Mouse (Mus musculus): ENCODE data around the gene Itgal. TPM values are rescaled to one million over a fixed set of nuclear protein-coding genes. Genes with fewer than 3 reads are reported as not detected.

Gene Itgal
- polyA plus RNA-seq, 1 experiment from 2014 or later = 0.17 TPM

- ATAC-seq (ENCODE audit: low FRiP score, low read depth) = no peak
- H3K27me3 ChIP-seq = no peaks in the 10 kb centered on the region
- WGBS = 98% methylated on average over 3 of the region's 3 CpGs
Observed at GRCm38 (mm10) chr7:127263526-127263925, 32.5 kb upstream of the Itgal start.

GRCm38 (mm10) chr7:127270256-127270655, 25.8 kb upstream of the Itgal start:
- Histone ChIP-seq H3K9me3 (no peaks in the 10 kb centered on the region), H3K9ac (no peak overlapping the region), H3K27me3 (no peaks in the 10 kb centered on the region), H3K4me3 (no peak overlapping the region), H3K36me3 (peaks cover 28% of the 10 kb centered on the region), H3K4me1 (replicated peaks) (peaks cover 25% of the 10 kb centered on the region), H3K27ac (replicated peaks) (no peak overlapping the region), H3K4me2 (no peak overlapping the region)
- ATAC-seq (ENCODE audit: low FRiP score, low read depth) = no peak
- 92% methylated on average over 2 of the region's 2 CpGs for WGBS

More at GRCm38 (mm10) chr7:127263526-127263925, 32.5 kb upstream of the Itgal start:
- peaks cover 4% of the 10 kb centered on the region for H3K36me3 ChIP-seq
- H3K4me2 ChIP-seq = no peak overlapping the region
- H3K4me1 ChIP-seq (replicated peaks) = peaks cover 19% of the 10 kb centered on the region
- H3K4me3 ChIP-seq = no peak overlapping the region
- no peaks in the 10 kb centered on the region for H3K9me3 ChIP-seq
- H3K27ac ChIP-seq (replicated peaks) = no peak overlapping the region
- no peak overlapping the region for H3K9ac ChIP-seq

GRCm38 (mm10) chr7:127270666-127271065, 25.4 kb upstream of the Itgal start:
- peaks cover 28% of the 10 kb centered on the region for H3K36me3 ChIP-seq
- no peak overlapping the region for H3K27ac ChIP-seq (replicated peaks)
- 93% methylated on average over 5 of the region's 5 CpGs for WGBS
- H3K27me3 ChIP-seq = no peaks in the 10 kb centered on the region
- no peaks in the 10 kb centered on the region for H3K9me3 ChIP-seq
- ATAC-seq (ENCODE audit: low FRiP score, low read depth) = no peak
- no peak overlapping the region for H3K4me2 ChIP-seq
- H3K4me3 ChIP-seq = no peak overlapping the region
- peaks cover 25% of the 10 kb centered on the region for H3K4me1 ChIP-seq (replicated peaks)
- H3K9ac ChIP-seq = no peak overlapping the region

GRCm38 (mm10) chr7:127271093-127271492, 25.0 kb upstream of the Itgal start:
- Histone ChIP-seq H3K36me3 (peaks cover 28% of the 10 kb centered on the region), H3K4me2 (no peak overlapping the region), H3K9me3 (no peaks in the 10 kb centered on the region), H3K4me1 (replicated peaks) (peaks cover 25% of the 10 kb centered on the region), H3K4me3 (no peak overlapping the region), H3K27ac (replicated peaks) (no peak overlapping the region), H3K27me3 (no peaks in the 10 kb centered on the region), H3K9ac (no peak overlapping the region)
- 98% methylated on average over 4 of the region's 4 CpGs for WGBS
- no peak for ATAC-seq (ENCODE audit: low FRiP score, low read depth)

- no peaks in the 10 kb centered on the region for H3K9me3 ChIP-seq
- no peaks in the 10 kb centered on the region for H3K27me3 ChIP-seq
- H3K36me3 ChIP-seq = peaks cover 28% of the 10 kb centered on the region
- peak overlapping the region; percentile 97 for H3K4me3 ChIP-seq
- H3K27ac ChIP-seq (replicated peaks) = no peak overlapping the region
- 87% methylated on average over 15 of the region's 15 CpGs for WGBS
- no peak for ATAC-seq (ENCODE audit: low FRiP score, low read depth)
- H3K4me2 ChIP-seq = peak overlapping the region; percentile 79
- H3K4me1 ChIP-seq (replicated peaks) = peaks cover 25% of the 10 kb centered on the region
- no peak overlapping the region for H3K9ac ChIP-seq
Observed at GRCm38 (mm10) chr7:127272566-127272965, 23.5 kb upstream of the Itgal start.

- peak overlapping the region; percentile 97 for H3K4me3 ChIP-seq
- WGBS = 18% methylated on average over 40 of the region's 50 CpGs
- H3K36me3 ChIP-seq = peaks cover 26% of the 10 kb centered on the region
- peak; percentile 69 for ATAC-seq (ENCODE audit: low FRiP score, low read depth)
- peaks cover 25% of the 10 kb centered on the region for H3K4me1 ChIP-seq (replicated peaks)
- H3K9ac ChIP-seq = peak overlapping the region; percentile 88
- H3K9me3 ChIP-seq = no peaks in the 10 kb centered on the region
- no peaks in the 10 kb centered on the region for H3K27me3 ChIP-seq
- peak overlapping the region; percentile 90 for H3K27ac ChIP-seq (replicated peaks)
- peak overlapping the region; percentile 79 for H3K4me2 ChIP-seq
Observed at GRCm38 (mm10) chr7:127273118-127273923, 22.7 kb upstream of the Itgal start.

- H3K4me2 ChIP-seq = peak within 1 kb of the TSS; percentile 79
- ATAC-seq (ENCODE audit: low FRiP score, low read depth) = peak; percentile 94
- peak within 1 kb of the TSS; percentile 88 for H3K9ac ChIP-seq
- WGBS = 2% methylated on average over 39 of the region's 39 CpGs
- H3K27ac ChIP-seq (replicated peaks) = peak within 1 kb of the TSS; percentile 90
- H3K27me3 ChIP-seq = no peaks in the 10 kb centered on the region
- H3K4me1 ChIP-seq (replicated peaks) = peaks cover 25% of the 10 kb centered on the region
- H3K9me3 ChIP-seq = no peaks in the 10 kb centered on the region
- peaks cover 18% of the 10 kb centered on the region for H3K36me3 ChIP-seq
- H3K4me3 ChIP-seq = peak within 1 kb of the TSS; percentile 97
Observed at GRCm38 (mm10) chr7:127273925-127274789, 21.9 kb upstream of the Itgal start, which contains the start of gene Sephs2. TSS of gene Sephs2 (minus strand) at chr7:127274055.

- Histone ChIP-seq H3K9me3 (no peaks in the 10 kb centered on the region), H3K27me3 (no peaks in the 10 kb centered on the region), H3K4me3 (no peak overlapping the region), H3K27ac (replicated peaks) (no peak overlapping the region), H3K4me1 (replicated peaks) (peaks cover 17% of the 10 kb centered on the region), H3K9ac (no peak overlapping the region), H3K36me3 (0 out of 2 replicates have a peak, but pooled peaks cover under 1% of the 10 kb centered on the region), H3K4me2 (no peak overlapping the region)
- 70% methylated on average over 5 of the region's 5 CpGs for whole genome bisulfite sequencing
- ATAC-seq (ENCODE audit: low FRiP score, low read depth) = no peak
Observed at GRCm38 (mm10) chr7:127276519-127276961, 19.5 kb upstream of the Itgal start.

GRCm38 (mm10) chr7:127278311-127278710, 17.7 kb upstream of the Itgal start:
- H3K4me2 ChIP-seq = no peak overlapping the region
- no peaks in the 10 kb centered on the region for H3K36me3 ChIP-seq
- H3K27me3 ChIP-seq = no peaks in the 10 kb centered on the region
- H3K4me3 ChIP-seq = no peak overlapping the region
- peaks cover 6% of the 10 kb centered on the region for H3K4me1 ChIP-seq (replicated peaks)
- no peak overlapping the region for H3K9ac ChIP-seq
- no peaks in the 10 kb centered on the region for H3K9me3 ChIP-seq
- no peak for ATAC-seq (ENCODE audit: low FRiP score, low read depth)
- H3K27ac ChIP-seq (replicated peaks) = no peak overlapping the region
- WGBS = 22% methylated on average over 8 of the region's 8 CpGs

- H3K9me3 ChIP-seq = no peaks in the 10 kb centered on the region
- no peak overlapping the region for H3K4me3 ChIP-seq
- H3K27me3 ChIP-seq = no peaks in the 10 kb centered on the region
- H3K36me3 ChIP-seq = no peaks in the 10 kb centered on the region
- H3K9ac ChIP-seq = no peak overlapping the region
- no peak overlapping the region for H3K4me2 ChIP-seq
- H3K4me1 ChIP-seq (replicated peaks) = no peaks in the 10 kb centered on the region
- 75% methylated on average over 3 of the region's 3 CpGs for WGBS
- H3K27ac ChIP-seq (replicated peaks) = no peak overlapping the region
- ATAC-seq (ENCODE audit: low FRiP score, low read depth) = no peak
Observed at GRCm38 (mm10) chr7:127280092-127280491, 16.0 kb upstream of the Itgal start.

GRCm38 (mm10) chr7:127281114-127281513, 14.9 kb upstream of the Itgal start:
- no peak overlapping the region for H3K4me2 ChIP-seq
- no peaks in the 10 kb centered on the region for H3K4me1 ChIP-seq (replicated peaks)
- no peak overlapping the region for H3K9ac ChIP-seq
- H3K27me3 ChIP-seq = no peaks in the 10 kb centered on the region
- no peak overlapping the region for H3K4me3 ChIP-seq
- H3K27ac ChIP-seq (replicated peaks) = no peak overlapping the region
- no peaks in the 10 kb centered on the region for H3K36me3 ChIP-seq
- ATAC-seq (ENCODE audit: low FRiP score, low read depth) = no peak
- 85% methylated on average over 4 of the region's 4 CpGs for WGBS
- H3K9me3 ChIP-seq = no peaks in the 10 kb centered on the region

- Histone ChIP-seq H3K4me2 (no peak overlapping the region), H3K36me3 (no peaks in the 10 kb centered on the region), H3K27ac (replicated peaks) (no peak overlapping the region), H3K4me1 (replicated peaks) (no peaks in the 10 kb centered on the region), H3K4me3 (no peak overlapping the region), H3K9ac (no peak overlapping the region), H3K9me3 (no peaks in the 10 kb centered on the region), H3K27me3 (no peaks in the 10 kb centered on the region)
- no peak for ATAC-seq (ENCODE audit: low FRiP score, low read depth)
- WGBS = 86% methylated on average over 2 of the region's 2 CpGs
Observed at GRCm38 (mm10) chr7:127282190-127282589, 13.9 kb upstream of the Itgal start.

Data from hindbrain, embryonic 15.5 days (tissue).